Mouse (Mus musculus) erythroblast, embryonic 14.5 days (primary cell): ENCODE measurements around the gene Tedc2.

Experiments used
- GATA1 ChIP-seq: IDR thresholded peaks from 2 replicates; pipeline ENCODE4 v1.6.1; 2012; ENCODE audit warnings: low read length, inconsistent platforms, mixed read lengths
- TAL1 ChIP-seq: IDR thresholded peaks from 3 replicates; pipeline ENCODE4 v1.6.1; 2012; ENCODE audit warnings: low read length, inconsistent platforms, mixed read lengths

DNA sequence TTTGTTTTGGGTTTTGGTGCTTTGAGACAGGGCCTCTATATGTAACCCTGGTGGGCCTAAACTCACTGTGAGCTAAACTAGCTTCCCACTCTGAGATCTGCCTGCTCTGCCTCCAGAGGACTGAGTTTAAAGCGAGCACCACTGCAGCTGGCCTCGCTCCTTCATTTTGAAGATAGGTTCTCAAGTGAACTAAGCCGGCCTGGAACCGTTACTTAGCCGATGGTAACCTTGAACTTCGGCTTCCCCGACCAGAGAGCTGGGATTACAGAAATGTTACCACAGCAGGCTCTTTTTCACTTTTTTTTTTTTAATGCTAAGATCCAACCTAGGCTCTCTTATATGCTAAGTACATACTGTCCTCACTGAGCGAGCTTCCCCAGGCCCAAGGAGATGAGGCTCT lies 27.4 kb downstream of the Tedc2 start:
- TF ChIP-seq GATA1, result no peak
- no peak for TF ChIP-seq TAL1
